Mouse (Mus musculus) layer of hippocampus, adult 6 months (tissue): Measurements from ENCODE around the gene Ptgdr2. TPM values are rescaled to one million over a fixed set of nuclear protein-coding genes. Genes with fewer than 3 reads are reported as not detected.

Source experiments
- long read RNA-seq, 2 experiments: library from polyadenylated mRNA; unstranded; transcript quantifications; one replicate each; pipeline ENCODE4 v2.0.0; 2019 to 2020
- polyA plus RNA-seq: library from polyadenylated mRNA; unstranded; fragments of <200 nt; fragmentation: Nextera tagmentation; gene quantifications from 2 replicates; pipeline ENCODE4 v1.2.3, GENCODE M21; 2021

Gene Ptgdr2
- 0.06 TPM in 1 of 2 replicates, not detected in the other for polyA plus RNA-seq
- long read RNA-seq, experiment 1: 0 reads
- long read RNA-seq, experiment 2: 0 reads

GRCm38 (mm10) chr19:10937110-10937563 lies at the start of gene Ptgdr2:
TSS of gene Ptgdr2 (plus strand) at chr19:10937160.

GRCm38 (mm10) chr19:10895016-10895528 lies 41.9 kb upstream of the Ptgdr2 start, which contains the start of gene Prpf19:
TSS of gene Prpf19 (plus strand) at chr19:10895231.

GRCm38 (mm10) chr19:10920532-10920931 lies 16.4 kb upstream of the Ptgdr2 start, which contains the start of gene Zp1:
TSS of gene Zp1 (minus strand) at chr19:10920632.

GRCm38 (mm10) chr19:10949112-10949511 lies 12.2 kb downstream of the Ptgdr2 start, which contains the start of gene Ccdc86:
TSS of gene Ccdc86 (minus strand) at chr19:10949266.

GRCm38 (mm10) chr19:10974238-10974865 lies 37.4 kb downstream of the Ptgdr2 start, which contains the start of gene Ms4a10:
TSS of gene Ms4a10 (minus strand) at chr19:10974670.

Other genes with a start within 250 kb of the Ptgdr2 start
- gene Vps37c, start 248.4 kb upstream of the Ptgdr2 start, polyA plus RNA-seq: 24.5 and 24.7 TPM in 2 replicates
- gene Cd5, start 198.2 kb upstream of the Ptgdr2 start, polyA plus RNA-seq: 0.13 TPM in 1 of 2 replicates, not detected in the other
- 0.30 and 0.99 TPM in 2 replicates for gene Cd6, start 107.1 kb upstream of the Ptgdr2 start, polyA plus RNA-seq
- 0.20 and 0.30 TPM in 2 replicates for gene Slc15a3, start 97.4 kb upstream of the Ptgdr2 start, polyA plus RNA-seq
- gene Tmem132a, start 67.2 kb upstream of the Ptgdr2 start, polyA plus RNA-seq: 30.2 and 37.5 TPM in 2 replicates
- 56.5 and 62.8 TPM in 2 replicates for gene Tmem109, start 55.2 kb upstream of the Ptgdr2 start, polyA plus RNA-seq
- gene Prpf19, start 41.9 kb upstream of the Ptgdr2 start, polyA plus RNA-seq: 31.3 and 52.3 TPM in 2 replicates
- gene Zp1, start 16.5 kb upstream of the Ptgdr2 start, polyA plus RNA-seq: not detected in 2 replicates
- gene Ccdc86, start 12.1 kb downstream of the Ptgdr2 start, polyA plus RNA-seq: 7.5 and 7.8 TPM in 2 replicates
- gene Ms4a10, start 37.5 kb downstream of the Ptgdr2 start, polyA plus RNA-seq: 0.14 TPM in 1 of 2 replicates, not detected in the other
- 0.10 TPM in 1 of 2 replicates, not detected in the other for gene Ms4a15, start 56.1 kb downstream of the Ptgdr2 start, polyA plus RNA-seq
- gene Ms4a18, start 80.9 kb downstream of the Ptgdr2 start, polyA plus RNA-seq: not detected in 2 replicates
- not detected in 2 replicates for gene Ms4a8a, start 143.9 kb downstream of the Ptgdr2 start, polyA plus RNA-seq
- not detected in 2 replicates for gene 1700017D01Rik, start 193.7 kb downstream of the Ptgdr2 start, polyA plus RNA-seq
- not detected in 2 replicates for gene 1700025F22Rik, start 228.2 kb downstream of the Ptgdr2 start, polyA plus RNA-seq